Mouse (Mus musculus): Measurements from ENCODE around the gene Pik3r1. TPM values are rescaled to one million over a fixed set of nuclear protein-coding genes. Genes with fewer than 3 reads are reported as not detected.
A peak's percentile ranks its signal among the peaks of the same experiment; 100 is the strongest.

Pik3r1 gene
- polyA plus RNA-seq, 1 experiment from 2014 or later, result 42.7 TPM

GRCm38 (mm10) chr13:101761617-101762016 lies 6.4 kb downstream of the Pik3r1 start:
- Histone ChIP-seq H3K9ac (replicated peaks; ENCODE audit: low read depth, low read length) (no peak overlapping the region), H3K27me3 (replicated peaks; ENCODE audit: control insufficient read depth, insufficient read depth, low read length) (no peaks in the 10 kb centered on the region), H3K9me3 (ENCODE audit: control insufficient read depth, low read length) (no peaks in the 10 kb centered on the region), H3K4me2 (ENCODE audit: low read length) (no peak overlapping the region), H3K4me1 (replicated peaks; ENCODE audit: control insufficient read depth, insufficient read depth, low read length) (peaks cover 61% of the 10 kb centered on the region), H3K4me3 (replicated peaks; ENCODE audit: low read length) (no peak overlapping the region), H3K27ac (ENCODE audit: low read length) (no peak overlapping the region), H3K36me3 (ENCODE audit: control insufficient read depth, insufficient read depth) (0 out of 2 replicates have a peak, but pooled peaks cover 4% of the 10 kb centered on the region)
- no peak for ATAC-seq
- WGBS, result 59% methylated on average over 5 of the region's 5 CpGs

DNA sequence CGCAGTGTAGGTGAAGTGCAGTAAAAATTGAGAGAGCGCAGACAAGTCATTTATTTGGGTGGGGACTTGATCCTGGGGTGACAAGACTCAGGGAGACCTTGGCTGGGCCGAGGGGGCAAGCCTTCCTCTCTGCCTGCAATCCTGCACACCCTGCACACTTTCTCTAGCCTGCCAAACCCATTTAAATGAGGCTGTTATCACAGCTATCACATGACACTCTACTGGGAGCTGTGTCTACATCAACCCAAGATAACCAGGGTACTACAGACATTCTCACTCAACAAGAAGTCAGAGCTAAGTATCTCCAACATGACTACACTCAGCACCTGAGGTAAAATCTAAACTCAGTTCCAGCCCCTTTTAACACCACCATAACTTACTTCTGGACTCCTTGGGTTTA lies 7.1 kb downstream of the Pik3r1 start:
- H3K27me3 ChIP-seq (replicated peaks; ENCODE audit: control insufficient read depth, insufficient read depth, low read length), result no peaks in the 10 kb centered on the region
- H3K27ac ChIP-seq (ENCODE audit: low read length), result no peak overlapping the region
- H3K9me3 ChIP-seq (ENCODE audit: control insufficient read depth, low read length), result no peaks in the 10 kb centered on the region
- H3K4me3 ChIP-seq (replicated peaks; ENCODE audit: low read length), result no peak overlapping the region
- no peak overlapping the region for H3K9ac ChIP-seq (replicated peaks; ENCODE audit: low read depth, low read length)
- H3K36me3 ChIP-seq (ENCODE audit: control insufficient read depth, insufficient read depth), result 0 out of 2 replicates have a peak, but pooled peaks cover 4% of the 10 kb centered on the region
- H3K4me2 ChIP-seq (ENCODE audit: low read length), result no peak overlapping the region
- 91% methylated on average over 3 of the region's 3 CpGs for WGBS
- H3K4me1 ChIP-seq (replicated peaks; ENCODE audit: control insufficient read depth, insufficient read depth, low read length), result peaks cover 56% of the 10 kb centered on the region
- no peak for ATAC-seq

- Histone ChIP-seq H3K4me2 (ENCODE audit: low read length) (peak overlapping the region; percentile 25), H3K4me1 (replicated peaks; ENCODE audit: control insufficient read depth, insufficient read depth, low read length) (peaks cover 51% of the 10 kb centered on the region), H3K27me3 (replicated peaks; ENCODE audit: control insufficient read depth, insufficient read depth, low read length) (no peaks in the 10 kb centered on the region), H3K9ac (replicated peaks; ENCODE audit: low read depth, low read length) (no peak overlapping the region), H3K27ac (ENCODE audit: low read length) (peak overlapping the region; percentile 72), H3K9me3 (ENCODE audit: control insufficient read depth, low read length) (no peaks in the 10 kb centered on the region), H3K36me3 (ENCODE audit: control insufficient read depth, insufficient read depth) (0 out of 2 replicates have a peak, but pooled peaks cover 4% of the 10 kb centered on the region), H3K4me3 (replicated peaks; ENCODE audit: low read length) (no peak overlapping the region)
- ATAC-seq, result peak; percentile 37
- WGBS, result 26% methylated on average over 8 of the region's 8 CpGs
These were observed 7.9 kb downstream of the Pik3r1 start for GRCm38 (mm10) chr13:101760001-101760687.

GRCm38 (mm10) chr13:101759281-101759871 lies 8.6 kb downstream of the Pik3r1 start:
- no peak overlapping the region for H3K4me3 ChIP-seq (replicated peaks; ENCODE audit: low read length)
- H3K9ac ChIP-seq (replicated peaks; ENCODE audit: low read depth, low read length), result no peak overlapping the region
- H3K36me3 ChIP-seq (ENCODE audit: control insufficient read depth, insufficient read depth), result 0 out of 2 replicates have a peak, but pooled peaks cover 4% of the 10 kb centered on the region
- peak overlapping the region; percentile 25; the same call in 1 of the 2 replicates for H3K4me2 ChIP-seq (ENCODE audit: low read length)
- peak overlapping the region; percentile 53 for H3K27ac ChIP-seq (ENCODE audit: low read length)
- H3K27me3 ChIP-seq (replicated peaks; ENCODE audit: control insufficient read depth, insufficient read depth, low read length), result no peaks in the 10 kb centered on the region
- peak; percentile 7; the same call in 1 of the 2 replicates for ATAC-seq
- WGBS, result 19% methylated on average over 3 of the region's 3 CpGs
- peaks cover 47% of the 10 kb centered on the region for H3K4me1 ChIP-seq (replicated peaks; ENCODE audit: control insufficient read depth, insufficient read depth, low read length)
- H3K9me3 ChIP-seq (ENCODE audit: control insufficient read depth, low read length), result no peaks in the 10 kb centered on the region

DNA sequence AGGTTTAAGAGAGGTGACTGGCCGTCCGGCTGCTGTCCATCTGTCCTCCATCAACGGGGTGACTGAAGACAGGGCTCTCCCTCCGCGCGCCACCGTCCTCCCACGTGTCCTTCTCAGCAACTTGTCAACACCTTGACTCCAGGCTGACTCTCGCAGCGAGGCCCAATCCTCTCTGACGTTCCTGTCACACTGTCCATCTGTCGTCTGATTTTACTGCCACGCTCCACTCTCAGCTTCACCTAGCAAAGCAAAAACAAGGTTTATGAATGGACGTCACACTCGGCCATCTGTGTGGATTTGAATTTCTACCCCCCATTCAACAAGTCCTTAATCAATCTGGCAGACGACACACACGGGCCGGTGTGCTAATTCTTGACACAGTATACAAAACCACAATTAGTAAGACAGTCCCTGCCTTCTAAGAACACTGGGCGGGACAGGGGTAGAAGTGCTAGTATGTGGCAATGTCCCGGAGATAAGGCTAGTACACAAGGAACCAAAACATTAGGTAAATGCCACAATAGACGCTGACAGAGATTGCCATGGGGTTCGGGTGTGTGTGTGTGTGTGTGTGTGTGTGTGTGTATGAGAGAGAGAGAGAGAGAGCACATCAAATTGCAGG lies 10.1 kb downstream of the Pik3r1 start:
- H3K9ac ChIP-seq (replicated peaks; ENCODE audit: low read depth, low read length), result no peak overlapping the region
- peak; percentile 60 for ATAC-seq
- no peak overlapping the region for H3K4me3 ChIP-seq (replicated peaks; ENCODE audit: low read length)
- H3K4me1 ChIP-seq (replicated peaks; ENCODE audit: control insufficient read depth, insufficient read depth, low read length), result peaks cover 45% of the 10 kb centered on the region
- 0 out of 2 replicates have a peak, but pooled peaks cover 4% of the 10 kb centered on the region for H3K36me3 ChIP-seq (ENCODE audit: control insufficient read depth, insufficient read depth)
- no peak overlapping the region for H3K4me2 ChIP-seq (ENCODE audit: low read length)
- H3K9me3 ChIP-seq (ENCODE audit: control insufficient read depth, low read length), result no peaks in the 10 kb centered on the region
- 60% methylated on average over 22 of the region's 22 CpGs for WGBS
- H3K27me3 ChIP-seq (replicated peaks; ENCODE audit: control insufficient read depth, insufficient read depth, low read length), result no peaks in the 10 kb centered on the region
- H3K27ac ChIP-seq (ENCODE audit: low read length), result no peak overlapping the region

DNA sequence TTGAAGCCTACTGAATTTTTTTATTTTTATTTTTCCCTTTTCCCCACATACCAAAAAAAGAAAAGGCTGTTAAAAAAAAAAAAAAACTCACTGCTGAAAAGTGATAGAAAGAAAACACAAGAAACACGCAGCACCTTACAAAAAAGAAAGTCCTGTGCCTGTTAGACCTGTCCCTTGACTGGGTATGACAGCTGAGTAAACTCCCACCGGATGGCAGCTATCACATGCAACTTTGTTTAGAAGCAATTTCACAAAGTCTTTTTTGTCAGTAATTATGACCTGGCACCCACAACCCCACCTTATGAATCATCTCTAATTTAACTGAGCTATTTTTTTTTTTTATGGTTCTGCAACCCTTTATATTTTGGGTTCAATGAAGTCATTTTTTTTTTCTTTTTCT lies 12.8 kb downstream of the Pik3r1 start:
- no peak overlapping the region for H3K4me3 ChIP-seq (replicated peaks; ENCODE audit: low read length)
- 80% methylated on average over 2 of the region's 2 CpGs for WGBS
- H3K27me3 ChIP-seq (replicated peaks; ENCODE audit: control insufficient read depth, insufficient read depth, low read length), result no peaks in the 10 kb centered on the region
- no peak for ATAC-seq
- H3K36me3 ChIP-seq (ENCODE audit: control insufficient read depth, insufficient read depth), result 0 out of 2 replicates have a peak, but pooled peaks cover 4% of the 10 kb centered on the region
- peaks cover 30% of the 10 kb centered on the region for H3K4me1 ChIP-seq (replicated peaks; ENCODE audit: control insufficient read depth, insufficient read depth, low read length)
- H3K4me2 ChIP-seq (ENCODE audit: low read length), result no peak overlapping the region
- no peak overlapping the region for H3K27ac ChIP-seq (ENCODE audit: low read length)
- no peak overlapping the region for H3K9ac ChIP-seq (replicated peaks; ENCODE audit: low read depth, low read length)
- H3K9me3 ChIP-seq (ENCODE audit: control insufficient read depth, low read length), result no peaks in the 10 kb centered on the region

DNA sequence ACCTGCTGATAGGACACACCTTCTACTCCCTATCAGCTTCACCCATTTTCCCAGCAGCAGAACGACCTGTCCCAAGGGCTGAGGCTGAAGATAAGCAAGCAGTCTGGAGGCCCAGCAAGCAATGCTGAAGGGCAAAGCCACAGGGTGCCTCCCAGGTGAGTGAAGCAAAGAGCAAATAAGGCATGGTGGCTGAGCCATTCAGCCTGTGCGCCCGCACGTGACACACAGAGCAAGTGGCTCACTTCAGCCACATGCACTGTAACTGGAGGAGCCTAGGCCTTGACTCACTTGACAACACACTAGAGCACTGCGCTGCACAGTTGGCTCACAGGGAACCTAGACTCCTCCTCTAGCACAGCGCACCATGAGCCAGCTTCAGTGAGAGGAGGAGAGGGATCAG lies 14.4 kb downstream of the Pik3r1 start:
- H3K36me3 ChIP-seq (ENCODE audit: control insufficient read depth, insufficient read depth), result 0 out of 2 replicates have a peak, but pooled peaks cover 4% of the 10 kb centered on the region
- no peaks in the 10 kb centered on the region for H3K27me3 ChIP-seq (replicated peaks; ENCODE audit: control insufficient read depth, insufficient read depth, low read length)
- peaks cover 16% of the 10 kb centered on the region for H3K4me1 ChIP-seq (replicated peaks; ENCODE audit: control insufficient read depth, insufficient read depth, low read length)
- no peak overlapping the region for H3K4me2 ChIP-seq (ENCODE audit: low read length)
- no peak overlapping the region for H3K9ac ChIP-seq (replicated peaks; ENCODE audit: low read depth, low read length)
- ATAC-seq, result no peak
- H3K4me3 ChIP-seq (replicated peaks; ENCODE audit: low read length), result no peak overlapping the region
- WGBS, result 80% methylated on average over 6 of the region's 6 CpGs
- H3K27ac ChIP-seq (ENCODE audit: low read length), result no peak overlapping the region
- H3K9me3 ChIP-seq (ENCODE audit: control insufficient read depth, low read length), result no peaks in the 10 kb centered on the region

- no peak for ATAC-seq
- Histone ChIP-seq H3K9ac (replicated peaks; ENCODE audit: low read depth, low read length) (no peak overlapping the region), H3K36me3 (ENCODE audit: control insufficient read depth, insufficient read depth) (no peaks in the 10 kb centered on the region), H3K27me3 (replicated peaks; ENCODE audit: control insufficient read depth, insufficient read depth, low read length) (no peaks in the 10 kb centered on the region), H3K4me3 (replicated peaks; ENCODE audit: low read length) (no peak overlapping the region), H3K4me1 (replicated peaks; ENCODE audit: control insufficient read depth, insufficient read depth, low read length) (peaks cover 3% of the 10 kb centered on the region), H3K4me2 (ENCODE audit: low read length) (no peak overlapping the region), H3K9me3 (ENCODE audit: control insufficient read depth, low read length) (no peaks in the 10 kb centered on the region), H3K27ac (ENCODE audit: low read length) (no peak overlapping the region)
- WGBS, result 73% methylated on average over 4 of the region's 4 CpGs
These were observed 16.2 kb downstream of the Pik3r1 start for GRCm38 (mm10) chr13:101751816-101752215.

- H3K4me2 ChIP-seq (ENCODE audit: low read length), result no peak overlapping the region
- H3K9me3 ChIP-seq (ENCODE audit: control insufficient read depth, low read length), result no peaks in the 10 kb centered on the region
- H3K27ac ChIP-seq (ENCODE audit: low read length), result no peak overlapping the region
- no peak for ATAC-seq
- no peaks in the 10 kb centered on the region; the same call in 1 of the 2 replicates for H3K4me1 ChIP-seq (replicated peaks; ENCODE audit: control insufficient read depth, insufficient read depth, low read length)
- H3K27me3 ChIP-seq (replicated peaks; ENCODE audit: control insufficient read depth, insufficient read depth, low read length), result no peaks in the 10 kb centered on the region
- 91% methylated on average over 8 of the region's 8 CpGs for WGBS
- H3K36me3 ChIP-seq (ENCODE audit: control insufficient read depth, insufficient read depth), result no peaks in the 10 kb centered on the region
- H3K9ac ChIP-seq (replicated peaks; ENCODE audit: low read depth, low read length), result no peak overlapping the region
- no peak overlapping the region for H3K4me3 ChIP-seq (replicated peaks; ENCODE audit: low read length)
These were observed 21.9 kb downstream of the Pik3r1 start for GRCm38 (mm10) chr13:101746012-101746595.

Data from forebrain, embryonic 16.5 days (tissue).